Mouse (Mus musculus): ENCODE measurements around the gene Sall1.

The Sall1 gene

DNA sequence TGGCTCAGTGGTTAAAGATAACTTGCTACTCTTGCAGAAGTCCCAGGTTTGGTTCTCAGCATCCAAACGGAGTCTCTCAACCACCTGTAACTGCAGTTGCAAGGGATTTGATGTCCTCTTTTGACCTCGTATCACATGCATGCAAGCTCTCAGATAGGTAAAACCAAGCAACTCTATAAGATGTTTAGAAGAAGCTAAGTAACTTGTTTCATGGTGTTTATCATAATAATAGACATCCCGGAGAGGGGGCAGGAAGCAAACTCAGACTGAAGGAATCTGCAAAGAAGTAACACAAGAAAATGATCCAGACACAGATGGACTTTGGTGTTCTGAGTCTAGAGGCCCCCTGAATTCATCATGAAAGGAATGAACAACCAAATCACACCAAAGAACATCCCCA lies 55.0 kb downstream of the Sall1 start:
- no peak for DNase-seq

DNA sequence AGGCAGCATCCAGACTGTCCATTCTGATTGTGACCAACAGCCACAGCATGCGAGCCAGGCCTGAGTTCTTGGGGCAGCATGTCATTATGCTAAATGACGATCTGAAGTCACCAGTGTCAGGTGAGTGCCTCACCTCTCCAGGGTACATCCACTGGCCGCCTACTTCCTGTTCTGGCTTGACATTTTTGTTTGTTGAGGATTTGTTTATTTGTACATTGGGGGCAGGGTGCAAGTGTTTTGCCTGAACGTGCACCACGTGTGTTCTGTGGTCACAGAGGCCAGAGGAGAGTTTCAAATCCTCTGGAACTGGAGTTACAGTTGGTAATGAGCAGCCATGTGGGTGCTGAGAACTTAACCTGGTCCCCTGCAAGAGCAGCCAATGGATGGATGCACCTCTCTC lies 60.5 kb downstream of the Sall1 start:
- no peak for DNase-seq

Data from right cerebral cortex, postnatal 4 days (tissue).